Mouse (Mus musculus) forebrain, embryonic 15.5 days (tissue): ENCODE measurements around the gene Abca4. TPM values are rescaled to one million over a fixed set of nuclear protein-coding genes. Genes with fewer than 3 reads are reported as not detected.
"Not testable (repeated sequence)": the region's sequence is repeated elsewhere in the genome, so short reads cannot be mapped to it uniquely, and the experiment has no call there.

Experiments used
- ATAC-seq: fragments of 200-750 bp; cut with Nextera tagmentation; replicated peaks from 2 replicates; pipeline ENCODE4 v1.8.0; 2017; ENCODE audit warnings: mild to moderate bottlenecking, moderate TSS enrichment, moderate library complexity
- H3K27ac ChIP-seq: fragments of 300-500 bp; sonication (generic); replicated peaks from 2 replicates; pipeline ENCODE4 v1.5.1; 2015; ENCODE audit warnings: mild to moderate bottlenecking, inconsistent platforms
- H3K27me3 ChIP-seq: fragments of 300-500 bp; sonication (generic); 2 replicates; pipeline ENCODE4 v1.6.1; 2015; ENCODE audit warnings: inconsistent platforms
- H3K36me3 ChIP-seq: fragments of 300-500 bp; sonication (generic); 2 replicates; pipeline ENCODE4 v1.6.1; 2015; ENCODE audit warnings: mild to moderate bottlenecking, inconsistent platforms
- H3K4me1 ChIP-seq: fragments of 300-500 bp; sonication (generic); 2 replicates; pipeline ENCODE4 v1.6.1; 2015; ENCODE audit warnings: inconsistent platforms
- H3K4me2 ChIP-seq: fragments of 300-500 bp; sonication (generic); replicated peaks from 2 replicates; pipeline ENCODE4 v1.6.1; 2015; ENCODE audit warnings: mild to moderate bottlenecking, inconsistent platforms
- H3K4me3 ChIP-seq: fragments of 300-500 bp; sonication (generic); 2 replicates; pipeline ENCODE4 v1.5.1; 2015; ENCODE audit warnings: mild to moderate bottlenecking, inconsistent platforms
- H3K9ac ChIP-seq: fragments of 300-500 bp; sonication (generic); replicated peaks from 2 replicates; pipeline ENCODE4 v1.6.1; 2015; ENCODE audit warnings: mild to moderate bottlenecking, inconsistent platforms
- H3K9me3 ChIP-seq: fragments of 300-500 bp; sonication (generic); 2 replicates; pipeline ENCODE4 v1.6.1; 2016; ENCODE audit warnings: inconsistent platforms
- WGBS: fragments of 180-500 bp; shearing (Covaris S2); methylation state at CpG from one replicate; pipeline ENCODE4 v1.1.7; 2015; ENCODE audit warnings: mixed read lengths; 5-methylcytosine and 5-hydroxymethylcytosine counted together
- polyA plus RNA-seq: library from polyadenylated mRNA; unstranded; fragments of >200 nt; fragmentation: Nextera tagmentation; extraction: Ambion mirVana; gene quantifications from 2 replicates; pipeline ENCODE4 v1.2.1, GENCODE M21; 2015

The Abca4 gene
- polyA plus RNA-seq, 1 experiment from 2014 or later, result 1.4 TPM

- ATAC-seq, result no peak
- Histone ChIP-seq H3K36me3 (no peaks in the 10 kb centered on the region), H3K9me3 (no peaks in the 10 kb centered on the region), H3K4me2 (no peak overlapping the region), H3K27me3 (no peaks in the 10 kb centered on the region), H3K4me3 (no peak overlapping the region), H3K27ac (no peak overlapping the region), H3K4me1 (no peaks in the 10 kb centered on the region), H3K9ac (no peak overlapping the region)
- 85% methylated on average over 13 of the region's 13 CpGs for WGBS
These were observed 20.5 kb downstream of the Abca4 start for GRCm38 (mm10) chr3:122064556-122065410.

GRCm38 (mm10) chr3:122071769-122072168 is 27.5 kb downstream of the Abca4 start:
- 61% methylated on average over 10 of the region's 10 CpGs for WGBS
- H3K27me3 ChIP-seq, result no peaks in the 10 kb centered on the region

GRCm38 (mm10) chr3:122072646-122073571 is 28.7 kb downstream of the Abca4 start:
- H3K9ac ChIP-seq, result no peak overlapping the region
- H3K36me3 ChIP-seq, result no peaks in the 10 kb centered on the region
- H3K9me3 ChIP-seq, result no peaks in the 10 kb centered on the region
- no peak overlapping the region for H3K27ac ChIP-seq
- ATAC-seq, result no peak
- 58% methylated on average over 11 of the region's 11 CpGs for WGBS
- H3K4me2 ChIP-seq, result no peak overlapping the region
- H3K4me3 ChIP-seq, result no peak overlapping the region
- H3K27me3 ChIP-seq, result no peaks in the 10 kb centered on the region
- H3K4me1 ChIP-seq, result peaks cover 3% of the 10 kb centered on the region; the same call in 1 of the 2 replicates

More at GRCm38 (mm10) chr3:122071769-122072168, 27.5 kb downstream of the Abca4 start:
- H3K4me2 ChIP-seq, result no peak overlapping the region
- H3K4me1 ChIP-seq, result peaks cover 3% of the 10 kb centered on the region; the same call in 1 of the 2 replicates
- H3K36me3 ChIP-seq, result no peaks in the 10 kb centered on the region
- no peak overlapping the region for H3K27ac ChIP-seq
- no peaks in the 10 kb centered on the region for H3K9me3 ChIP-seq
- H3K4me3 ChIP-seq, result no peak overlapping the region
- no peak for ATAC-seq
- no peak overlapping the region for H3K9ac ChIP-seq

GRCm38 (mm10) chr3:122073595-122073994 is 29.4 kb downstream of the Abca4 start:
- Histone ChIP-seq H3K4me1 (peaks cover 3% of the 10 kb centered on the region; the same call in 1 of the 2 replicates), H3K9me3 (no peaks in the 10 kb centered on the region), H3K9ac (no peak overlapping the region), H3K27ac (no peak overlapping the region), H3K36me3 (no peaks in the 10 kb centered on the region), H3K4me3 (no peak overlapping the region), H3K4me2 (no peak overlapping the region), H3K27me3 (no peaks in the 10 kb centered on the region)
- 70% methylated on average over 5 of the region's 5 CpGs for WGBS
- no peak for ATAC-seq

GRCm38 (mm10) chr3:122074334-122074733 is 30.1 kb downstream of the Abca4 start:
- no peak for ATAC-seq
- Histone ChIP-seq H3K9ac (no peak overlapping the region), H3K9me3 (no peaks in the 10 kb centered on the region), H3K36me3 (no peaks in the 10 kb centered on the region), H3K27me3 (no peaks in the 10 kb centered on the region), H3K4me1 (peaks cover 3% of the 10 kb centered on the region; the same call in 1 of the 2 replicates), H3K27ac (peak overlapping the region; percentile 55), H3K4me2 (no peak overlapping the region), H3K4me3 (no peak overlapping the region)
- 22% methylated on average over 10 of the region's 10 CpGs for WGBS

- no peak overlapping the region for H3K4me2 ChIP-seq
- peak overlapping the region; percentile 27; the same call in 1 of the 2 replicates for H3K27ac ChIP-seq
- H3K4me1 ChIP-seq, result peaks cover 3% of the 10 kb centered on the region; the same call in 1 of the 2 replicates
- ATAC-seq, result peak; percentile 74
- 15% methylated on average over 6 of the region's 6 CpGs for WGBS
- no peaks in the 10 kb centered on the region for H3K27me3 ChIP-seq
- H3K9me3 ChIP-seq, result no peaks in the 10 kb centered on the region
- no peaks in the 10 kb centered on the region for H3K36me3 ChIP-seq
- no peak overlapping the region for H3K9ac ChIP-seq
- no peak overlapping the region for H3K4me3 ChIP-seq
These were observed 33.9 kb downstream of the Abca4 start for GRCm38 (mm10) chr3:122078141-122078540.

GRCm38 (mm10) chr3:122079172-122079571 is 34.9 kb downstream of the Abca4 start:
- Histone ChIP-seq H3K4me2 (no peak overlapping the region), H3K27ac (no peak overlapping the region), H3K27me3 (no peaks in the 10 kb centered on the region), H3K9ac (no peak overlapping the region), H3K36me3 (no peaks in the 10 kb centered on the region), H3K9me3 (no peaks in the 10 kb centered on the region), H3K4me3 (no peak overlapping the region), H3K4me1 (peaks cover 3% of the 10 kb centered on the region; the same call in 1 of the 2 replicates)
- ATAC-seq, result no peak
- 81% methylated on average over 6 of the region's 6 CpGs for WGBS

- not testable (repeated sequence) for H3K4me1 ChIP-seq, ATAC-seq, H3K27me3 ChIP-seq, H3K36me3 ChIP-seq, H3K4me3 ChIP-seq, H3K9ac ChIP-seq, H3K4me2 ChIP-seq, H3K27ac ChIP-seq, H3K9me3 ChIP-seq
- WGBS, result 88% methylated on average over 8 of the region's 8 CpGs
These were observed 37.4 kb downstream of the Abca4 start for GRCm38 (mm10) chr3:122081634-122082033.

- Histone ChIP-seq H3K9me3 (no peaks in the 10 kb centered on the region), H3K27me3 (no peaks in the 10 kb centered on the region), H3K4me1 (peaks cover 8% of the 10 kb centered on the region; the same call in 1 of the 2 replicates), H3K36me3 (no peaks in the 10 kb centered on the region), H3K27ac (no peak overlapping the region), H3K9ac (no peak overlapping the region), H3K4me3 (no peak overlapping the region), H3K4me2 (no peak overlapping the region)
- no peak for ATAC-seq
- WGBS, result 80% methylated on average over 7 of the region's 7 CpGs
These were observed 38.1 kb downstream of the Abca4 start for GRCm38 (mm10) chr3:122082338-122082737.

GRCm38 (mm10) chr3:122085157-122085989 is 41.1 kb downstream of the Abca4 start:
- no peak overlapping the region for H3K4me3 ChIP-seq
- no peaks in the 10 kb centered on the region for H3K36me3 ChIP-seq
- no peaks in the 10 kb centered on the region for H3K9me3 ChIP-seq
- no peak overlapping the region for H3K27ac ChIP-seq
- H3K4me2 ChIP-seq, result 0 out of 2 replicates have a peak overlapping the region, but pooled peaks have one; percentile 12
- ATAC-seq, result peak; percentile 57; the same call in 1 of the 2 replicates
- H3K27me3 ChIP-seq, result no peaks in the 10 kb centered on the region
- H3K4me1 ChIP-seq, result peaks cover 8% of the 10 kb centered on the region; the same call in 1 of the 2 replicates
- WGBS, result 22% methylated on average over 18 of the region's 18 CpGs
- no peak overlapping the region for H3K9ac ChIP-seq

- Histone ChIP-seq H3K4me1 (peaks cover 8% of the 10 kb centered on the region; the same call in 1 of the 2 replicates), H3K9me3 (no peaks in the 10 kb centered on the region), H3K9ac (no peak overlapping the region), H3K36me3 (no peaks in the 10 kb centered on the region), H3K27me3 (no peaks in the 10 kb centered on the region), H3K27ac (no peak overlapping the region), H3K4me3 (no peak overlapping the region), H3K4me2 (no peak overlapping the region)
- WGBS, result 87% methylated on average over 11 of the region's 11 CpGs
- no peak for ATAC-seq
These were observed 43.9 kb downstream of the Abca4 start for GRCm38 (mm10) chr3:122088054-122088681.
